Mouse (Mus musculus): ENCODE results near the gene Enpep. TPM values are rescaled to one million over a fixed set of nuclear protein-coding genes. Genes with fewer than 3 reads are reported as not detected.

The Enpep gene
- polyA plus RNA-seq, 1 experiment, result 52.4 TPM

DNA sequence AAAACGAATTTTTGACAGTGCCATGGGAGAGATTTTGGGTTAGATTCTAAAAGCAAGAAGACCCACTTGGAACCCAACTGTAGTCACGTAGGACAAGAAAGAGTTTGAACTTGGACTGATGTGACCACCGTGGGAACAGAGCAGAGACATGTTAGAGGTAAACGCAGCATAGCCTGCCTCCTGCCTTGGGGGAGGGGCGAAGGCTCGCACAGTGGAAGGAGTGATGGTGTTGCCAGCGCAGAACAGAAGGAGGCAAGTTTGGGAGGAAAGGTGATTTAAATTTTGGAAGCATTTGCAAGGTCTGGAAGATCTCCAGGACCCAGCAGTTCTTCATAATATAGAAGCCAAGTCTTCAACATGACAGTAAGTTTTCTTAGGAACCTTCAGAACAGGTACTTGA, 46.1 kb downstream of the Enpep start:
- TF ChIP-seq POLR2A (IDR thresholded peaks at IDR 0.05; ENCODE audit: low read depth, low read length) (no peak), CTCF (conservative IDR thresholded peaks at IDR 0.05; ENCODE audit: insufficient read depth, insufficient read length, low read depth, low read length) (no peak)
- no peak overlapping the region for H3K27ac ChIP-seq (ENCODE audit: insufficient read depth, low read depth, low read length)
- no peaks in the 10 kb centered on the region; the same call in 1 of the 2 replicates for H3K4me1 ChIP-seq (ENCODE audit: control insufficient read depth, insufficient read depth, low read length)
- H3K36me3 ChIP-seq (ENCODE audit: control insufficient read depth, insufficient read depth, low read length), result no peaks in the 10 kb centered on the region; the same call in 1 of the 2 replicates
- no peaks in the 10 kb centered on the region for H3K27me3 ChIP-seq (replicated peaks; ENCODE audit: control insufficient read depth, insufficient read depth, low read length)
- H3K4me3 ChIP-seq (ENCODE audit: insufficient read depth, low read depth, low read length), result no peak overlapping the region
- WGBS, result 65% methylated on average over 7 of the region's 7 CpGs
- DNase-seq, result no peak

DNA sequence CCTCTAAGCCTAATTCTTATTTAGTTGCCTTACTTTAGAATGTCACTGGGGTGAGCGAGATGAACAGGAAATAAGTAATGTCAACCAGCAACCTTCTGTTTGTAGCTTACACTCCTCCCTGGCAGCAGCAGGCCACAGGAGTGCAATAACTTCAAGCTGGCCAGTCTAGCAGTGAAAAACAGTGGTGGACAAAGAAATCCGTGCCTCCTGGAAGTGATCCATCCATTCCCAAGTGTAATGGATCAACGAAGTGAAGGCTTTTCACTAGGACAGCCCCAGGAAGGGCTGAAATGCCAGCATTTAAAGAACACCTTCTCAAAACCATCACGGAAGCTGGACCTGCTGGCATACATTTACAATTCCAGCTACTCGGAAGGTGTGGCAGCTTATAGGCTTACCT, 48.2 kb downstream of the Enpep start:
- no peaks in the 10 kb centered on the region for H3K27me3 ChIP-seq (replicated peaks; ENCODE audit: control insufficient read depth, insufficient read depth, low read length)
- H3K4me1 ChIP-seq (ENCODE audit: control insufficient read depth, insufficient read depth, low read length), result no peaks in the 10 kb centered on the region
- TF ChIP-seq CTCF (conservative IDR thresholded peaks at IDR 0.05; ENCODE audit: insufficient read depth, insufficient read length, low read depth, low read length) (no peak), POLR2A (IDR thresholded peaks at IDR 0.05; ENCODE audit: low read depth, low read length) (no peak)
- no peak for DNase-seq
- no peaks in the 10 kb centered on the region; the same call in 1 of the 2 replicates for H3K36me3 ChIP-seq (ENCODE audit: control insufficient read depth, insufficient read depth, low read length)
- 82% methylated on average over 5 of the region's 5 CpGs for WGBS
- no peak overlapping the region for H3K4me3 ChIP-seq (ENCODE audit: insufficient read depth, low read depth, low read length)
- H3K27ac ChIP-seq (ENCODE audit: insufficient read depth, low read depth, low read length), result no peak overlapping the region

DNA sequence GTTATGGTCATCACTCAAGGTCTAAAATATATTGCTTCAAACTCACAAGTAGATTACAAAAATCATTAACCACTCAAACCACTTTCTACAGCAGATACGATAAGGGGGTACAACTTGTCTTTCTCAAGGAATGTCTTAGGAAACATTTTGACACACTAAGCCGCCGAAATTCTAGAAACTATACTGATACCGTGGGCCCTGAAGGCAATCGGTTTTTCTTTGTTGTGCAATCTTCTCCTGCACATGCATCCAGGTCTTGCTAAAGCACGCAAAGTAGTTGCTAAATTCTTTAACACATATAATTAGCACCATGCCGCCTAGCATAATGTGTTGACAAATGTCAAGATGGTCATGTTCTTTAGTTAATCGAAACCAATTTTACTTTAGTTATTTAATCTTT, 53.1 kb downstream of the Enpep start:
- H3K4me1 ChIP-seq (ENCODE audit: control insufficient read depth, insufficient read depth, low read length), result no peaks in the 10 kb centered on the region
- WGBS, result 89% methylated on average over 8 of the region's 8 CpGs
- no peak for TF ChIP-seq CTCF (conservative IDR thresholded peaks at IDR 0.05; ENCODE audit: insufficient read depth, insufficient read length, low read depth, low read length)
- no peak for TF ChIP-seq POLR2A (IDR thresholded peaks at IDR 0.05; ENCODE audit: low read depth, low read length)
- DNase-seq, result no peak
- no peak overlapping the region for H3K4me3 ChIP-seq (ENCODE audit: insufficient read depth, low read depth, low read length)
- H3K27ac ChIP-seq (ENCODE audit: insufficient read depth, low read depth, low read length), result no peak overlapping the region
- peaks cover 1% of the 10 kb centered on the region; the same call in 1 of the 2 replicates for H3K36me3 ChIP-seq (ENCODE audit: control insufficient read depth, insufficient read depth, low read length)
- no peaks in the 10 kb centered on the region for H3K27me3 ChIP-seq (replicated peaks; ENCODE audit: control insufficient read depth, insufficient read depth, low read length)

DNA sequence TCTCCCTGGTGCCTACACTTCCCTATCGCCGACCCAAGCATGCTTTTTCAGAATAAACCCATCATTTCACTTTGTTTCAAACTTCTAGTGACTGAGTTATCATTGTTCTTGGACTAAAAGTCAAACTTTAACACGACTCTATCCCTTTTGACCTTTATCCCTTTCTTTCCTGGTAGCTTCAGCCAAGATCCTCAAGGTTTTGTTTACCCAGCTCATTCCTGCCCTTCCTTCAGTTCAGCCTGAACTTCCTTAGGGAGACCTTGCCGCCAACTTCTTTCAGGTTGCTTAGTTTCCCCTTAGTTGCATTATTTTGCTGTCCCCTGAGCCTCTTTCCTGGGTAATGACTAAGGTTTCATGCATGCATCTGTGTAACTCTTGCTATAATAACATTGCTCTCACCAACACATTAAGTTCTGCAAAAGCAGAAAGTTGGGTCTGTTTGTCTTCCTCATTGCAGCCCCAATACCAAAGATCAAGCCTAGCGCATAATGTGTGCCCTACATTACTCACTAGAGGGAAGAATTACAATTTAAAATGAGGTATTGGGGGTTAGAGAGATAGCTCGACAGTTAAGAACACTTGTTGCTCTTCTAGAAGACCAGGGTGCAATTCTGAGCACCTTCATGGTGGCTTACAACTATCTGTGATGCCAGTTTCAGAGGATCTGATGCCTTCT, 59.2 kb downstream of the Enpep start:
- WGBS, result 42% methylated on average over 6 of the region's 6 CpGs
- Histone ChIP-seq H3K4me3 (ENCODE audit: insufficient read depth, low read depth, low read length) (no peak overlapping the region), H3K36me3 (ENCODE audit: control insufficient read depth, insufficient read depth, low read length) (peaks cover 1% of the 10 kb centered on the region; the same call in 1 of the 2 replicates), H3K27me3 (replicated peaks; ENCODE audit: control insufficient read depth, insufficient read depth, low read length) (no peaks in the 10 kb centered on the region), H3K4me1 (ENCODE audit: control insufficient read depth, insufficient read depth, low read length) (peaks cover 10% of the 10 kb centered on the region), H3K27ac (ENCODE audit: insufficient read depth, low read depth, low read length) (peak overlapping the region; percentile 83)
- no peak for TF ChIP-seq POLR2A (IDR thresholded peaks at IDR 0.05; ENCODE audit: low read depth, low read length)
- no peak for TF ChIP-seq CTCF (conservative IDR thresholded peaks at IDR 0.05; ENCODE audit: insufficient read depth, insufficient read length, low read depth, low read length)
- DNase-seq, result peak; percentile 77

DNA sequence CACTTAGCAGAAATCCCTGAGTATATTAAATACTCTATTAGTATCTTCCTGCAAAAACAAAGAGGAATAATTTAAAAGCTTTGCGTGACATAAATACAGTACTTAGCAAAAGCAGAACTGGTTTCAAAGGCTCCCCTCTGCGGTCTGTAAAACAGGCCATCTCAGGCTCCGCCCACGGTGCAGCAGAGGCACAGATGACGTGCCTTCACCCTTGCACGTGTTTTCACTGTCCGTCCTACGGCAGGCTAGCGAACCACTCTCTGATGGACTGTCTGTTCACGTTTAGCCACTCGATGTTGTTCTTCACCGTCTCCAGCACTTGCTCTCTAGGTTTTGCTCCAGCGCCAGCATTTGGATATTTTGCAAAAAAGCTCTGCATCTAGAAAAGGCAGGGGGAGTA, 62.5 kb downstream of the Enpep start:
- Histone ChIP-seq H3K27ac (ENCODE audit: insufficient read depth, low read depth, low read length) (no peak overlapping the region), H3K4me3 (ENCODE audit: insufficient read depth, low read depth, low read length) (no peak overlapping the region), H3K4me1 (ENCODE audit: control insufficient read depth, insufficient read depth, low read length) (peaks cover 10% of the 10 kb centered on the region), H3K36me3 (ENCODE audit: control insufficient read depth, insufficient read depth, low read length) (peaks cover under 1% of the 10 kb centered on the region; the same call in 1 of the 2 replicates), H3K27me3 (replicated peaks; ENCODE audit: control insufficient read depth, insufficient read depth, low read length) (no peaks in the 10 kb centered on the region)
- 57% methylated on average over 13 of the region's 13 CpGs for WGBS
- DNase-seq, result no peak
- TF ChIP-seq POLR2A (IDR thresholded peaks at IDR 0.05; ENCODE audit: low read depth, low read length), result no peak
- TF ChIP-seq CTCF (conservative IDR thresholded peaks at IDR 0.05; ENCODE audit: insufficient read depth, insufficient read length, low read depth, low read length), result no peak

DNA sequence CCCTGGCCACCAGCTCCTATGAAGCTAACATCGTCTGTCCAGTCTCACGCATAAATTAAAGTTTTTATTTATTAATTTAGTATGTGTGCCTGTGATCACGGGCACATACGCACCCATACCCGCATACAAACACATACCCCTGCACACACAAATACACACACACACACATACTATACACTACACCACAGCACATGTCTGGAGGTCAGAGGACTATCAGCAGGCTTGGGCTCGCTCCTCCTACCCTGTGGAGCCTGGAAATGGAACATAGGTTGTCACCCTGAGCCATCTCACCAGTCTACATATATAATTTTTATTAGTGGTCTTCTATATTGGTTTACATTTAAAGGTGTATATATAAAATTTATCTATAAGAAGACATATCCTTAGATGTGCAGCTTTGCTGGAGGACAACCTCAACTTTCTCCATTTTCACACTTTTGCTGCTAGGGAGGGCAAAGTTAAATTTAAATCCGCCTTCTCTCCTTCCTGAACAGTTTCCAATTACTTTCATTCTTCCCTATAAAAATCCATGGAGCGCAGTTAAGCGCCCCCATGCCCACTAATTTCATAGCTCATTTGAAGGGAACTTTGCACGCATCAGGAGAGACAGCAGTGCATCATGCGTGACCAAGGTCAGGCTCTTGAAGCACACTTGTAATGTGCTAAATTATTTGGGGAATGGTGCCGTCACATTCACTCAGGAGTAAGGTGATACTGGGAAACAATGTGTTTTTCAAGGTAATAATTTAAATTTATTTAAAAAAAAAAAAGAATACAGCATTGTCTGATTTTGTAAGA, 63.4 kb downstream of the Enpep start:
- TF ChIP-seq CTCF (conservative IDR thresholded peaks at IDR 0.05; ENCODE audit: insufficient read depth, insufficient read length, low read depth, low read length) (no peak), POLR2A (IDR thresholded peaks at IDR 0.05; ENCODE audit: low read depth, low read length) (no peak)
- Histone ChIP-seq H3K27ac (ENCODE audit: insufficient read depth, low read depth, low read length) (no peak overlapping the region), H3K4me3 (ENCODE audit: insufficient read depth, low read depth, low read length) (no peak overlapping the region), H3K36me3 (ENCODE audit: control insufficient read depth, insufficient read depth, low read length) (no peaks in the 10 kb centered on the region; the same call in 1 of the 2 replicates), H3K4me1 (ENCODE audit: control insufficient read depth, insufficient read depth, low read length) (peaks cover 10% of the 10 kb centered on the region), H3K27me3 (replicated peaks; ENCODE audit: control insufficient read depth, insufficient read depth, low read length) (no peaks in the 10 kb centered on the region)
- peak; percentile 61 for DNase-seq
- 70% methylated on average over 12 of the region's 12 CpGs for WGBS

DNA sequence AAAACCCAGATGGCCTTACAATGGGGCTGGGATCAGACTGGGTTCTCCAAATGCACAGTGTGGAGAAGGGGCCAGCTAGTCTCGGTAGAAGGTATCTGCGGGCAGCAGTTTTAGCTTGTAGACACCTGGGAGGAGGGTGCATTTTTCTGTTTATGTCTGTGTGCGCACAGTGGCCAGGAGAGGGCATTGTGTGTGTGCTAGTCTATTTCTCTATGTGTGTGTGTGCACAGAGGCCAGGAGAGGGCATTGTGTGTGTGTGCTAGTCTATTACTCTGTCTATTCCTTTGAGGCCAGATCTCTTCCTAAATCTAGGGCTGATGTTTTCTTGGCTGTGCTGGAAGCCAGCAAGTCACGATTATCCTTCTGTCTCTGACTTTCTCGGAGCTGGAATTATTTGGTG, 74.0 kb downstream of the Enpep start:
- 69% methylated on average over 5 of the region's 5 CpGs for WGBS

More for the DNA sequence above, 74.0 kb downstream of the Enpep start:
- Histone ChIP-seq H3K4me3 (ENCODE audit: insufficient read depth, low read depth, low read length) (no peak overlapping the region), H3K36me3 (ENCODE audit: control insufficient read depth, insufficient read depth, low read length) (no peaks in the 10 kb centered on the region), H3K4me1 (ENCODE audit: control insufficient read depth, insufficient read depth, low read length) (no peaks in the 10 kb centered on the region), H3K27me3 (replicated peaks; ENCODE audit: control insufficient read depth, insufficient read depth, low read length) (no peaks in the 10 kb centered on the region), H3K27ac (ENCODE audit: insufficient read depth, low read depth, low read length) (no peak overlapping the region)
- TF ChIP-seq POLR2A (IDR thresholded peaks at IDR 0.05; ENCODE audit: low read depth, low read length) (no peak), CTCF (conservative IDR thresholded peaks at IDR 0.05; ENCODE audit: insufficient read depth, insufficient read length, low read depth, low read length) (peak; percentile 36)
- no peak for DNase-seq

Data from kidney, adult 2 months (tissue).